In genomic region chr8:77231211-77231610, GRCm38 (mm10) we compare ENCODE assay signal across 18 mouse cellular contexts.
"Had no signal": no experiment of that assay in that cellular context is flagged by ENCODE, and none has a peak within 500 bp of the region (broad histone marks: within the 10 kb centered on the region; RNA-seq: fewer than 3 reads in every experiment).

No protein-coding gene starts in this region.

- H3K4me1 ChIP-seq: midbrain, embryonic 10.5 days; midbrain, embryonic 12.5 days; neural tube, embryonic 13.5 days; neural tube, embryonic 15.5 days; stomach, embryonic 15.5 days had no signal

- H3K4me2 ChIP-seq: lung, embryonic 15.5 days; midbrain, embryonic 12.5 days; neural tube, embryonic 13.5 days; neural tube, embryonic 15.5 days; stomach, embryonic 15.5 days had no signal

- H3K9me3 ChIP-seq: lung, embryonic 15.5 days; midbrain, embryonic 10.5 days; midbrain, embryonic 12.5 days; neural tube, embryonic 13.5 days; neural tube, embryonic 15.5 days; stomach, embryonic 15.5 days had no signal

- H3K27me3 ChIP-seq: lung, embryonic 15.5 days; midbrain, embryonic 12.5 days; neural tube, embryonic 13.5 days; neural tube, embryonic 15.5 days; stomach, embryonic 15.5 days had no signal

- H3K4me3 ChIP-seq: lung, embryonic 15.5 days; midbrain, embryonic 10.5 days; midbrain, embryonic 12.5 days; myocyte; neural tube, embryonic 13.5 days; neural tube, embryonic 15.5 days; stomach, embryonic 15.5 days had no signal

- DNase-seq: liver, postnatal 0 days; lung, adult 2 months; lung, postnatal 10 days; lung, postnatal 4 days; midbrain, embryonic 14.5 days; right cerebral cortex, postnatal 14 days; thymus, adult 2 months; thymus, postnatal 25 days; thymus, postnatal 4 days had no signal

- H3K27ac ChIP-seq: midbrain, embryonic 10.5 days; midbrain, embryonic 12.5 days; neural tube, embryonic 13.5 days; neural tube, embryonic 15.5 days; stomach, embryonic 15.5 days; stomach, postnatal 0 days had no signal

- H3K36me3 ChIP-seq: lung, embryonic 15.5 days; midbrain, embryonic 10.5 days; midbrain, embryonic 12.5 days; neural tube, embryonic 13.5 days; neural tube, embryonic 15.5 days; stomach, embryonic 15.5 days had no signal

- ATAC-seq: liver, postnatal 0 days; midbrain, embryonic 16.5 days had no signal

- H3K9ac ChIP-seq: liver, postnatal 0 days; lung, embryonic 15.5 days; midbrain, embryonic 12.5 days; neural tube, embryonic 13.5 days; neural tube, embryonic 15.5 days; stomach, embryonic 15.5 days had no signal
